Mouse (Mus musculus) macrophage (primary cell): ENCODE measurements around the gene Gemin8. TPM values are rescaled to one million over a fixed set of nuclear protein-coding genes. Genes with fewer than 3 reads are reported as not detected.
A peak's percentile ranks its signal among the peaks of the same experiment; 100 is the strongest.

Experiments used
- H3K27ac ChIP-seq: fragments of 350-480 bp; formaldehyde crosslinking; 2 replicates; pipeline ENCODE4 v1.9.0; 2021
- H3K36me3 ChIP-seq: fragments of 350-480 bp; formaldehyde crosslinking; 2 replicates; pipeline ENCODE4 v1.9.0; 2021; ENCODE audit errors: inconsistent target
- H3K4me3 ChIP-seq: fragments of 350-480 bp; formaldehyde crosslinking; 2 replicates; pipeline ENCODE4 v1.9.0; 2021; ENCODE audit errors: inconsistent target
- H3K79me2 ChIP-seq: fragments of 350-480 bp; formaldehyde crosslinking; 2 replicates; pipeline ENCODE4 v1.9.0; 2021; ENCODE audit errors: inconsistent target
- WGBS: methylation state at CpG from one replicate; pipeline ENCODE4 v1.1.7; 2026; ENCODE audit warnings: inconsistent platforms; ENCODE audit not compliant: missing documents; 5-methylcytosine and 5-hydroxymethylcytosine counted together
- polyA plus RNA-seq: library from polyadenylated mRNA; stranded (reverse); fragments of 250-400 nt; gene quantifications from 3 replicates; pipeline ENCODE4 v1.2.4, GENCODE M21; 2018; ENCODE audit warnings: inconsistent platforms
- total RNA-seq, 78 experiments: library from RNA; depleted of rRNA; stranded (reverse); fragments of 250-400 nt; gene quantifications; 1 replicate in 9 of 78; 2 replicates in 24 of 78; 3 replicates in 43 of 78; 4 replicates in 2 of 78; pipeline ENCODE4 v1.2.4; 2018; ENCODE audit warnings: inconsistent platforms in 56 of 78

Gene Gemin8
- total RNA-seq (2018; cell fraction: chromatin; rRNA removed), result 1 to 10 TPM in 20 of 26 experiments, under 1 TPM in 3, not detected in 3; 0.68 to 5.8 (median 2.0) TPM
- total RNA-seq (2018; cell fraction: cytosol; rRNA removed), result 1 to 10 TPM in 23 of 26 experiments, under 1 TPM in 3; 0.81 to 2.3 (median 1.6) TPM
- 1 to 10 TPM in 18 of 26 experiments, under 1 TPM in 6, not detected in 2; 0.48 to 4.6 (median 1.9) TPM for total RNA-seq (2018; cell fraction: nucleus; rRNA removed)
- 1.5 to 1.6 TPM (median 1.6 TPM) in 3 replicates for polyA plus RNA-seq

- Histone ChIP-seq H3K4me3 (peak within 1 kb of the TSS; percentile 58), H3K36me3 (no peaks in the 10 kb centered on the region), H3K79me2 (no peaks in the 10 kb centered on the region), H3K27ac (no peak within 1 kb of the TSS)
- 17% methylated on average over 31 of the region's 31 CpGs for WGBS
Observed at GRCm38 (mm10) chrX:166169892-166170799, at the start of gene Gemin8. Gene Gemin8 (plus strand): TSS chrX:166170454.

GRCm38 (mm10) chrX:166147158-166147846 is 23.0 kb upstream of the Gemin8 start:
- H3K36me3 ChIP-seq, result no peaks in the 10 kb centered on the region
- WGBS, result 78% methylated on average over 15 of the region's 15 CpGs
- no peak overlapping the region for H3K4me3 ChIP-seq
- no peak overlapping the region for H3K27ac ChIP-seq
- H3K79me2 ChIP-seq, result no peaks in the 10 kb centered on the region

DNA sequence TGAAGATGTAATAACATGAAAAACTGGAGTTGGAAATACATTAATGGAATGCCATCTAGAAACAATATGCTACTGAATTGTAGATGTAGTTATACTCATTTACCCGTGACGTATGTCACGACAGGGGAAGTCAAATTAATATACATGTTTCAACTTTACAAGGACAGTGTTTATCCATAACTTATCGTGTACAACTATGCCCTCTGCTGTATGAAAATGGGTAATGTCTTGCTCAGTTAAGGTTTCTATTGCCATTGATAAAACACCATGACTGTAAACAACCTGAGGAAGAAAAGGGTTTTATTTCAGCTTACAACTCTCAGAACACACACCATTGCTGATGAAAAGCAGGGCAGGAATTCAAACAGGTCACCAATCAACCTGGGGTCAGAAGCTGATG is 7.5 kb upstream of the Gemin8 start:
- Histone ChIP-seq H3K79me2 (no peaks in the 10 kb centered on the region), H3K27ac (no peak overlapping the region), H3K4me3 (no peak overlapping the region), H3K36me3 (no peaks in the 10 kb centered on the region)
- 40% methylated on average over 4 of the region's 4 CpGs for WGBS

- 8% methylated on average over 4 of the region's 4 CpGs for WGBS
- no peak overlapping the region for H3K27ac ChIP-seq
- H3K79me2 ChIP-seq, result no peaks in the 10 kb centered on the region
- H3K4me3 ChIP-seq, result no peak overlapping the region
- no peaks in the 10 kb centered on the region for H3K36me3 ChIP-seq
Observed at GRCm38 (mm10) chrX:166167307-166167706, 2.9 kb upstream of the Gemin8 start.

DNA sequence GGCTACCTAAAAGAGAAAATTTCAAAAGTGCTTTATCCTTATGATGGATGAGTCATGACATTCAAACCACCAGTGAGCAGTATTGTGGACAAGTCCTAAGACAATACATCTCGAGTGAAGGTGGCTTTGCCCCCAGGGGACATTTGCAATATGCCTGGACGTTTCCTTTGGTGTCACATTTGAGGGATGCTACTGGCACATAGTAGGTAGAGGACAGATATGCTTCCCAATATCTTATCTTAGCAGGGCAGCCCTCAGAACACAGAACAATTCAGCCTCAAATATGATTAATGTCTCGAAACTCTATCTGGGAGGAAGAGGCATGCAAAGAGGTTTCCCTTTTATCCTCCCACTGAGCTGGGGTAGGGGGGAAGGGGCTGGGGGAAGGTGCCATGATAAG is 2.3 kb upstream of the Gemin8 start:
- Histone ChIP-seq H3K4me3 (no peak overlapping the region), H3K27ac (no peak overlapping the region)

DNA sequence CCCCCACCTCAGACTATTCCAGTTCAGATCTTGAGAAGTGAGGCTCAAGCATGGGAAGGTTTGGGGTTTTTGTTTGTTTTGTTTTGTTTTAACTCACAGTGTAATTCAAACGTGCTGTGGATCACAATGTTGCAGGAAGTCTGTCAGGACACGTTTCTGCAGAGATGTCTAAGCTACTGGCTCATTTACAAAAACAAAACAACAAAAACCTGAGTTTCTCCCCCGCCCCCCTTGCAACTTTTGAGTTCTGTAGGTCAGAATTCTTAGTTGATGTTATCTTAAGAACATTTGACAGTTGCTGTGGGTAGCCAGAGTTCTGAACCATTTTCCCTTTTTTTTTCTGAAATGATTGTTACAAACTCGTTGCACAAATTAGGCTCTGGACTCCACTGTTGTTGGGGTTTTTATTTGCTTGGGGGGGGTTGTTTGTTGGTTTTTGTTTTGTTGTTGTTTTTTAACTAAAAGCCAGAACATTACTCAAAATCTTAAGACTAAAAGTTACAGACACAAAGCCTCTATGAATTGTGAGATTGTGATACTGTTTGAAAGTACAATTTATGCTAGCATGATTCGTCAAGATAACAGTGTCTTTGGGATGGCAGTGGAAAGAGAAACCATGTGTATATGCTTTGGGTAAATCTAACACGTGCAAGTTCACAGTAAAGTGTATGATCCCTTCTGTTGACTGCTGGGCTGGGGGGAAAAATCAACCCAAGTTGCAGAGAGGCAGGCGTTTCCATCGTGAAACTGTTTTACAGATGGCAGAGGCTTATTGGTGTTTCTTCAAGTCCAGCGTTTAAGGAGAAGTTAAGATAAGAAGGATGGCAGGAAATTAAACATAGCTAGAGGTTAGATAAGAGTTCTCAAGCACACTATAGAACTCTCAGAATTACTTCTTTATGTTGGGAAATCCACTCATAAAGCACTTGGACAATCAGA is 815 bp downstream of the Gemin8 start:
- Histone ChIP-seq H3K27ac (no peak overlapping the region), H3K79me2 (no peaks in the 10 kb centered on the region), H3K4me3 (peak overlapping the region; percentile 58), H3K36me3 (no peaks in the 10 kb centered on the region)
- 26% methylated on average over 9 of the region's 9 CpGs for WGBS

More for the DNA sequence above, 2.3 kb upstream of the Gemin8 start:
- Histone ChIP-seq H3K79me2 (no peaks in the 10 kb centered on the region), H3K36me3 (no peaks in the 10 kb centered on the region)
- 50% methylated on average over 2 of the region's 3 CpGs for WGBS

- H3K36me3 ChIP-seq, result no peaks in the 10 kb centered on the region
- no peak overlapping the region for H3K27ac ChIP-seq
- no peak overlapping the region for H3K4me3 ChIP-seq
- H3K79me2 ChIP-seq, result no peaks in the 10 kb centered on the region
- WGBS, result 100% methylated on average over 4 of the region's 4 CpGs
Observed at GRCm38 (mm10) chrX:166172041-166172440, 1.8 kb downstream of the Gemin8 start.

GRCm38 (mm10) chrX:166172661-166173060 is 2.4 kb downstream of the Gemin8 start:
- Histone ChIP-seq H3K4me3 (no peak overlapping the region), H3K79me2 (no peaks in the 10 kb centered on the region), H3K36me3 (no peaks in the 10 kb centered on the region), H3K27ac (no peak overlapping the region)
- 90% methylated on average over 2 of the region's 3 CpGs for WGBS

GRCm38 (mm10) chrX:166173796-166174195 is 3.5 kb downstream of the Gemin8 start:
- H3K27ac ChIP-seq, result no peak overlapping the region
- no peaks in the 10 kb centered on the region for H3K79me2 ChIP-seq
- no peaks in the 10 kb centered on the region for H3K36me3 ChIP-seq
- 92% methylated on average over 5 of the region's 7 CpGs for WGBS
- no peak overlapping the region for H3K4me3 ChIP-seq

- Histone ChIP-seq H3K4me3 (no peak overlapping the region), H3K79me2 (no peaks in the 10 kb centered on the region)
- 95% methylated on average over 7 of the region's 7 CpGs for WGBS
Observed at GRCm38 (mm10) chrX:166177929-166178328, 7.7 kb downstream of the Gemin8 start.

GRCm38 (mm10) chrX:166183094-166183493 is 12.8 kb downstream of the Gemin8 start:
- Histone ChIP-seq H3K79me2 (no peaks in the 10 kb centered on the region), H3K4me3 (no peak overlapping the region), H3K27ac (no peak overlapping the region), H3K36me3 (no peaks in the 10 kb centered on the region)
- WGBS, result 75% methylated on average over 3 of the region's 3 CpGs

More at GRCm38 (mm10) chrX:166177929-166178328, 7.7 kb downstream of the Gemin8 start:
- H3K36me3 ChIP-seq, result no peaks in the 10 kb centered on the region
- H3K27ac ChIP-seq, result no peak overlapping the region

DNA sequence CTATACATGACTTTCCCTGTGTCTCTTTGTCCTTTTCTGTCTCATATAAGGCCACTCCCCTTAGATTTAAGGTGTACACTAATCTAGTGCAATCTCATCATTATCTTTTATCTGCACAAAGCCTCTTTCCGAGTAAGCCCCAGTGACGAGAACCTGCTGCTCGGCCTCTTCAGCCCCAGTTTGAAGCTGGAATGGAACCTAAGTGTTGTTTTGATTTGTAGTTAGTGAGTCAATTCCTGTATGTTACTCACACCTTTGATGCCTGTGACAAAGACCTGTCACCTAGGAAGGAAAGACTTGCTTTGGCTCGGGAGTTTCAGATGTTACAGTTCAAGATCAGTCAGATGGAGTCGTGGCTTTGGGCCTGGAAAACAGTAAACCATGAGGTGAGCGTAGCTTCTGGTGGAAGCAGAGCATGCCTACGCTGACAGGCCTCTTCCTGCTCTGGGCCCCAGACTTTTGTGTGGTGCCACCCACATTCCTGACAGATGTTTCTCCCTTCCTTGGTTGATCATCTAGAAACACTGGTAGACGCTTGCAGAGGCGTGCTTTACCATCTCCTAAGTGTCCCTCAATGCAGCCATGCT is 15.2 kb downstream of the Gemin8 start:
- Histone ChIP-seq H3K36me3 (no peaks in the 10 kb centered on the region), H3K4me3 (no peak overlapping the region), H3K27ac (no peak overlapping the region), H3K79me2 (no peaks in the 10 kb centered on the region)
- 89% methylated on average over 9 of the region's 9 CpGs for WGBS

DNA sequence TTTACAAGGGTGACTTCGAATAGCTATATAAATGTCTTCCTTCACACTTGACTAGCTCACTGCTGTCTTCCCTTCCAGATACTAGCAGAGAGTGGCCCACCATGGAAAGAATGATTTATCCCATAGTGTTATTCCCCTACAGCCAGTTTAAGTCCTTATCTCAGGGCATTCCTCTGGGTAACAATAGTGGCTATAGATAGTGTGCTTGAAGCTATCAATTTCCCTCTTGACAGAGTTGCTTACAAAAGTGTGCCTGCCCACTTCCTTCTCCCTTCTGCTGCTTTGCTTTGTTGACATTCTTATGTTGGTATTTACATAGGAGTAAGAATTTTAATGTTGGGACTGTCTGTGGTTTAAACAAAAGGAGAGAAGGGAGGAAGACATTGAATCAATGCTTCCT is 17.5 kb downstream of the Gemin8 start:
- Histone ChIP-seq H3K27ac (no peak overlapping the region), H3K36me3 (no peaks in the 10 kb centered on the region), H3K4me3 (no peak overlapping the region), H3K79me2 (no peaks in the 10 kb centered on the region)
- WGBS, result 82% methylated on average over 1 of the region's 1 CpGs

DNA sequence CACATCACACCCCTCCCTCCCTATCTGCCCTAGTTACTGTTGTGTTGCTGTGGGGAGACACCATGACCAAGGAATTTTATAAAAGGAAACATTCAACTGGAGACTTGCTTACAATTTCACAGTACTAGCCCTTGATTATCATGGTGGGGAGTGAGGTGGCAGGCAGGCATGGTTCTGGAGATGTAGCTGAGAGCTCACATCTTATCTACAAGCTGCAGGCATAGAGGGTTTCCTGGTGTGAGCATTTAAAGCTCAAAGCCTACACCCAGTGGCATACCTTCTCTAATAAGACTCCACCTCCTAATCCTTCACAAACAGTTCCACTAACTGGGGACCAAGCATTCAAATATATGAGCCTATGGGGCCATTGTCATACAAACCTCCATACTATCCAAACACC is 26.1 kb downstream of the Gemin8 start:
- Histone ChIP-seq H3K27ac (no peak overlapping the region), H3K36me3 (no peaks in the 10 kb centered on the region), H3K4me3 (no peak overlapping the region), H3K79me2 (no peaks in the 10 kb centered on the region)
